Mouse (Mus musculus) left cerebral cortex, postnatal 25 days (tissue): Measurements from ENCODE around the gene Asic5. TPM values are rescaled to one million over a fixed set of nuclear protein-coding genes. Genes with fewer than 3 reads are reported as not detected.

Experiments used
- DNase-seq, 2 experiments: peaks; one replicate each; pipeline ENCODE4 v3.0.0; 2022; ENCODE audit warnings: low spot score in 2 of 2, mixed read lengths in 1 of 2
- intact Hi-C: fragments of 180-260 bp; cut with DNase I; formaldehyde crosslinking; loops from one replicate; pipeline ENCODE4 v1.15.1; 2025
- total RNA-seq, 2 experiments: library from RNA; stranded (reverse); gene quantifications; 2 replicates each; pipeline ENCODE4 v1.2.3; 2021

Gene Asic5
- total RNA-seq, 2 experiments from 2014 or later: not detected

- no peak for DNase-seq
- intact Hi-C loops: no loop called here
These were observed 72.3 kb downstream of the Asic5 start for GRCm38 (mm10) chr3:82054283-82054974.

GRCm38 (mm10) chr3:82057201-82057600 lies 75.1 kb downstream of the Asic5 start:
- no peak for DNase-seq
- intact Hi-C loops: no loop called here

DNA sequence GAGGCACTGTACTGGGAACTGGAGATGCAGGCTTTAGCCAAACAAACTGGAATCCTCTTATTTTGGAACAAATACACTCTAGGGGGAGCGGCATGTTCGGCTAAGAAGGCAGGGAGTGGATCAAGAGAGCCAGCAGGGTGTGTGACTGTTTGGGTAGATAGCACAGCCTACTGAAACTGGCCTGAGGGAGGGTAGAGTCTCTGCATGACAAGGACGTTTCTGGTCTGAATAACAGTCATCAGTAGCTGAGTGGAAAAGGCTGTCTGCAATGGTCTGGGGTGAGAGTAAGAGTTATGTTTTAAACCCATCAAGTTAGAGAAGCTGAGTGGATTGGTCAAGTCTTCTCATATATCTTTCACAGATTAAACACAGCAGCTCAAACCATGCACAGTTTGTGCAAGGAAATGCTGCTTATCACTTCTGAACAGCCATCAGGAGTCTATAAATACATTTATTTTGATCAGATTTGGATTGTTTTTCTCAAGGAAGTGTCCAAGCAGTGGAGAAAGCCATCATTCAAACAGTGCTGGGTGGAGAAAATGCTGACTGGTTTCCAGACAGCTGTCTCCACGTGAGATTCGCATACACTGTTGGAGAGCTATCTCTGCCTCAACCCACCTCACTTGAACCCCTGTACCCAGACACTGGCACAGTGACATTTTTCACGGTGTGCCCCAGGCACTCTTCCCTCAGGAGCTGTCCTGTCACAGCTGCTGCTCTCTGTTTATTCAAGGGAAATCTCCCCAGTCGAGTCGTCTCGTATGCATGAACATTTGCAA lies 79.5 kb downstream of the Asic5 start:
- intact Hi-C loops: no loop called here

DNA sequence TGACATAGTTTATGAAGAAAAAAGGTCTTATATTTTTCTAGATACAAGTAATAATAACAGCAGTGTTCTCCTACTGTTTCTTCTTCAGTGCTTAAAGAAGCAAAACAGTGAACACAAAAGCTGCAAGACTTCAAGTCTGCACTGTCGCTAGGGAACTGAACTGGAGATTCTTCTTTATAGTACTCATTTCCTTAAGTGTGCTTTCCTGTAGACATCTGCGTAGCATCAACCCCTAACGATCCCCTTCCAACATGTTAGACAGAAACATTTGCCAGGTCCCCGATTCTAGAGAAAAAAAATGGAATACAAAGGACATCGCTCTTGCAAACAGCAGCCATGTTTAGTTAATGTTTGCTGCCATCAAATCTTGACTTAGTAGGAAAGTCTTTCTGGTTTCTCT lies 85.7 kb downstream of the Asic5 start:
- no peak for DNase-seq
- intact Hi-C loops: no loop called here

More for the DNA sequence above, 79.5 kb downstream of the Asic5 start:
- no peak for DNase-seq

Other genes with a start within 250 kb of the Asic5 start
- 10 to 100 TPM; 15.3 to 15.5 TPM for gene Ctso, start 49.7 kb upstream of the Asic5 start, total RNA-seq
- gene Tdo2, start 6.1 kb upstream of the Asic5 start, total RNA-seq: under 1 TPM; 0.57 to 0.62 TPM
- gene Gucy1b1, start 92.4 kb downstream of the Asic5 start, total RNA-seq: 100 to 1,000 TPM; 164 to 168 TPM
- 10 to 100 TPM; 69.2 to 89.4 TPM for gene Gucy1a1, start 163.5 kb downstream of the Asic5 start, total RNA-seq